Mouse (Mus musculus) C3H10T1/2 (cell line): ENCODE data around the gene Rhebl1. TPM values are rescaled to one million over a fixed set of nuclear protein-coding genes. Genes with fewer than 3 reads are reported as not detected.

ENCODE experiments used
- polyA plus RNA-seq, 2 experiments: library from polyadenylated mRNA; unstranded; fragments of >200 nt; fragmentation: generic; extraction: Trizol; gene quantifications; one replicate each; pipeline ENCODE4 v1.2.1; 2012; ENCODE audit warnings: missing spikeins in 2 of 2

Gene Rhebl1
- 1 to 10 TPM; 6.0 to 7.9 TPM for polyA plus RNA-seq

DNA sequence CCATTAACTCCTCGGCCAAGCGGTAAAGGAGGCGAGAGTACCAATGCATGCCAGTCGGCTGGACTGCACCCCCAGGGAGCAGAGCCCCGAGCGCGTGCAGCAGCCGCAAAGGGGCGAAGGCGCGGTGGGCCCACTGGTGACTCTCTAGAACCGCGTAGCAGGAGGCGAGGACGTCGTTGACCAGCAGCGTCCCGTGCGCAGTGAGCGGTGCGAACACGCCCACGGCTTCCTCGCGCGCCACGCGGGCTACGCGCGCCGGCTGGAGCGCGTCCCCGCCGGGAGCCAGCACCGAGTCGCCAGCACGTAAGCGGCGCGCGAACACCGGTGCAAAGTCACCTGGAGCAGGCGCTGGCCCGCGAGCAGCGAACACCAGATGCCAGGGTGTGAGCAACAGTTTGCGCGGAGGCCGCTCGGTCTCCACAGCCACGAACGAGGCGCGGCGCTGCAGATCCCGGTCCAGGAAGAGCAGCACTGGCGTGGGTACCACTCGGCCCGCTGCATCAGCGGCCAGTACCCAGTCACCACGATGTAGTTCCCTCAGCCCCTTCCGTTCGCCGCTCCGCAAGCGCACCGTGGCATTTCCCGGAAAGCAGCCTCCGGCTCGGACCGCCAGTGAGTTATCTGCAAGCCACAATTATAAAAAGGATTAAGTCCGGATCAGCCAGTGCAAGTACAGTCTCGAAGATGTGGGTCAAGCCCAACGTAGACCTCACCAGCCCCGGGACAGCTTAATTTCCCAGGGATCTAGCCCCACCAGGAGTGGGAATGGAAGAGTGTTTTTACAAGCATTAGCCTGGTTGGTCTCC is at the start of gene Rhebl1:
Gene Rhebl1 (minus strand): TSS at position 601 of the 806 bp plus-strand sequence.

DNA sequence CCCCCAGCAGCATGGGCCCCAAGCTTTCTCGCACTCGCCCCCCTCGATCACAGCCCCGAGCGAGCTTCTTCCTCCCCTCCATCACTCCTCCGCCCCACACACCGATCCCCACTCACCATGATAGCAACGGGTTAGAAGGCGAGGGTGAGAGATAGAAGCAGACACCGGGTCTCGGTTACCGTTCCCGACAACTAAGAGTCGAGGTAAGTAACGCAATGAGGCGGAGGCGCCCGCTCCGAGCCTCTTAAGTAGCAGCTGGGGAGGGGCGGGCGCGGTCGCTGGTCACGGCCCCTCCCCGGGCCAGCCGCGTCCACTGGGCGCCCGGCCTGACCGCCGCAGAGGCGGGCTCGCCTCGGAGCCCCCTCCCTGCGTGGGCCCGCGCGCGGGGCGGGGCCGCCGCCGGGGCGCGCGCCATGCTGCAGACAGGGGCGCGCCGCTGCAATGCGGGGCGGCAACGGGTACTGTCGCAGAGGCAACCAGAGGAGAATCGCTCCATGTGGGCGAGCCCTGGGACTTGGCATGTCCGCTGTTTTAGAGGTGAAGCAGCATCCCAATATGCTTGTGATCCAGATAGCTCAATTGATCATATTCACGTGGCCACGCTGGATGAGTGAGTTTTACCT is 40.0 kb upstream of the Rhebl1 start, which contains the start of gene Tuba1b:
Gene Tuba1b (minus strand): TSS at position 349 of the 623 bp plus-strand sequence.

DNA sequence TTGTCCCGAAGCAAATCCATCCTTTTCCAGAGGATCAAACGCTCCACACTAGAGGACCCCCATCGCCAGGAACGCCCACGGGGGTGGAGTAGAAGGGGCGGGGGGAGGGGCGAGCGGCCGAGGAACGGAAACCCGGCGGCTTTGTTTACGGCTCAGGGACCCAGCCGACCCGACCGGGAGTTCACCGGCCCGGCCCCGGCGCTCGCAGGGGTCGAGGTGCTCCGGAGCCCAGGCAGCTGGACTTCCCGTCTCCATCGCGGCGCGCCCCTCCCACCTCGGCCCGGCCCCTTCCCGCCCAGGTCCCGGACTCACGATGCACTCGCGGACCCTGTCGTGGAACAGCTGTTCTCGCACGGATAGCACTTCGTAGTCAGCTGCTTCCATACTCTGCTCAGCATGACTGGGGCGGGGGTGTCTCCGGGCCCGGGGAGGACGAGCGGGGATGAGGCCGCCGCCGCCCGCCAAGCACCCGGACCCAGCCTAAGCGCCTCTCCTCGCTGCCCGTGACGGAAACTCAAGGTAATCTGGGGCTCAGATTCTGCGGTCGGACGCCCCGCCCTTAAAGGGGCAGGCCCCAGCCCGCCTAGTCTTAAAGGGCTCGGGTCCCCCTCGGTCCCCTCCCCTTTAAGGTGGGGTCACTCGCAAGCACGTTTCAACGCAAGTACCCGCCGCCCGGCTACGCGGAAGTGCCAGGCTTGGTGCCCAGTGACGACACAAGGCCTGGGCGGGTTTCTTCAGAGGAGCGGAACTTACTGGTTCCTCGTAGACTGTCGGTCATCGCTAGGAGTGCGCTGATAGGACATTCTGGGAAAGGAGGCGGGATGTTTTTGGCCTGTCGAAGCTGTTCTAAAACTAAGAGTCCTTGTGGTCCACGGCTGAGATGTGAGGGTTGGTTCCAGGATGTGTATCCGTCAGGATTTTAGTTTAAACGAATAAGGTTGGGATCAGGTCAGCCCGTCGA is 23.5 kb upstream of the Rhebl1 start, which contains the start of gene Lmbr1l:
Gene Lmbr1l (minus strand): TSS at position 694 of the 961 bp plus-strand sequence.

DNA sequence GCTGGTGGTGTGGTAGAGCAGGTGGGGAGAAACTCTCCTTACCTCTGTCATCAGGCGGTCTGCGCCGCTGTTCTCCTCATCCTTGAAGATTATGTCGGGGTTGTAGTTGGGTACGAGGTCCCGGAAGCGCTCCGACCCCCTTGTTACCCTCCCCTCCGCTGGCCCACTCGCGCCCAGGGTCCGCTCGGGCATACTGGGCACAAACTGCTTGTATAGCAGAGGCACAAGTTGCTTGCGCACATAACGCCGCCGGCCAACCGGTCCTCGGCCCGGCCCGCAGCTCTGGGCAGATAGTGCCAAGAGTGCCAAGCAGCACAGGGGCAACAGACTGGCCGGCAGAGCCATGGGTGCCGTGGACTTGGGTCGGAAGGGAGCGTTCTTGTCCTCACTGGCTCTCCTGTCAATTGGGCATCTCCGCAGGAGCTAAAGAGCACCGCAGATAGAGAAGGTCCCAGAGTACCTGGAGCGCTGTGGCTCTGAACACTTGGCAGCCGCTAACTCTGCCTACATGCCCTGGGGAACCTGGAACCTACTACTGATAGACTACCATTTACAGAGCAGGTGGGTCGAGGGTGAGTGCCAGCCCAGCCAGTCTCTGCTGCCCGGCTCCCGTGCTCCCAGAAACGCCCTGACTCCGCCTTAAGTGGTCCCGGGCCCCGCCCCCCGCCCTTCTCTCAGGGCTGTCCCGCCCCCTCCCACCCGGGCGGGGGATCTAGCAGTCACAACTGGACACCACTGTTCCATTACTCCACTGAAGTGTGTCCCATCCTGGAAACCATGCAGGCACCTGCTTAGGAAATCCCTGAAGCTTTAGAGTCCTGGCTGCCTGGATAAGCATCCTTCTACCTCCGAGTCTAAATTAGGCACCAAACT is 3.8 kb upstream of the Rhebl1 start, which contains the start of gene Dhh:
Gene Dhh (minus strand): TSS at position 613 of the 873 bp plus-strand sequence.

DNA sequence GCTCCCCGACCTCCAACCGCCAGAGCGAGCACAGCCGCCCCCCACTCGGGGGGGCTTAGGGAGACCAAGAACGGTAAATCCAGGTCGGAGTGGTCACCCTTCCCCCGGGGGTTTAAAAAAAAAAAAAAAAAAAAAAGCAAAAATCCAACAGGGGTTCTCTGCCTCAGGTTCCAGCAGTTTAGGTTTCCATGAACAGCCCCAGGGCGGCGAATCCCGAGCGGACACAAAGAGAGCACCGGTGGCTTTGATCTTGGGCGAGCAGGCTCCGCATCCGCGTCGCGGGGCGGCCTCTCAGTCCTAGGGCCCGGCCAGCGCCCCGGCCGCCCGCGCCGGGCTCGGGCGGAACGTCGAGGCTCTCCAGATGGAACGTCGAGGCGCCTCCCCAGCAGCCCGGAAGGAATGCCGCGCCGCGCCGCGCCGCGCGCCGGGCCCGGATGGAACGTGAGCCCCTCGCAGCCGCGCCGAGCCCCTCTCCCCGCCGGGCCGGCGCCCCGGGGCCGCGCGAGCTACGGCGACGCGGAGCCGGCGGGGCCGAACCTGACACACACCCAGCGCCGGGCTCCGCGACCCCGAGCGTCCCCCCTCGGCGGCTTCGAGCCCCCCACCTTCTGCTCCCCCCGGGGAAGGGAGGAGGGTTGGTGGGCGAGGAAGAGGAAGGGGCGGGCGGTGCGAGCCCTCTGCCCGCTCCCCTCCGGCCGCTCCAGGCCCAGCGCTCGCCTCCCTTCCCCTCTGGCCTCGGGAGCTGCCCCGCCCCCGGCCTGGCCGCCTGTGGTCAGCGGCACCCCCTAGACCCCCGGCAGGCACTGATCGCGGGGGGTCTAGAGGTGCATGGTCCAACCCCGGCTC is 23.0 kb downstream of the Rhebl1 start, which contains the start of gene Kmt2d:
Gene Kmt2d (minus strand): TSS at position 135 of the 846 bp plus-strand sequence.

DNA sequence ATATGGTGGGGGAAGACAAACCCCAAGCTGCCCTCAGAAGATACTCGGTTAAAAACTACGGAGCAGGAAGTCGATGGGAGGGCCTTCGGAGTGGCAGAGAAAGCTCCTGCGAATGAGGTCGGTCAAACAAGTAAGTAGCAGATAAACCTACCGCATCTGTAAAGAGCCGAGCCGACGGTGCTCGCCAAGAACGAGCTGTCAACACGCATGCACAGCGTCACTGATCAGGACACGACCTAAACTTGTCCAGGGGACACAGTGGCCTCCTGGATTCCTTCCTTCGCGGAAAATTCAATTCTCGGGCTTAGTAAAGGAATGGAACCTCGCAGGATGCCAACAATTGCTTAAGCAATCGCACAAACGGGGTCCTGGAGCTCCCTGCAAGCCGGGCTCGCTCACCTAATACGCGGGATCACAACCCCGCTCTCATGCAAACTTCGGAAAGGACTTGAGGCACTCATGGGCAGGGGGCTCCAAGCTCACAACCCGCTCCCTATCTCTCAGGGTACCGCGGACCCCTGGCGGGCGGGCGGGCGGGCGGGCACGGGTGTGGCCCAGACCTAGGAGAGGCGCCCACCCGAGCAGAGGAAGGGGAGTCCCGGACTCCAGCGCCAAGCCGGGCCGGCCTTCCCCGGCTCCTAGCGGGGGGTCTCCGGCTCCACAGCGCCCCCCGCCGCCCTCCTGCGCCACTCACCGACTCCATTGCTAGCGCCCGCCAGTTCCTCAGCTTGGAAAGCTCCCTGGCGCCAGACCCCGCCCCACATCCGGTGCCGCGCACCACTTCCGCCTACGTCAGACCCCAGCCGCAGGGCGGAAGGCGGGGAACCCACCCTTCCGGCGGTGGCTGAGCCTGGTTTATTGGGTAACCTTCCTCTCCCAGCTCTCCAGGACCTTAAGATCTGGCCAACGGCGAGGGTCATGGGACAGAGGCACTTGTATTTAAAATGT is 63.3 kb downstream of the Rhebl1 start, which contains the start of gene Prkag1:
Gene Prkag1 (minus strand): TSS at position 786 of the 948 bp plus-strand sequence.

Other genes starting within 250 kb of the Rhebl1 start
- 10 to 100 TPM; 22.9 to 83.0 TPM for gene Ddx23, start 231.6 kb downstream of the Rhebl1 start, polyA plus RNA-seq
- gene Rnd1, start 217.1 kb downstream of the Rhebl1 start, polyA plus RNA-seq = 10 to 100 TPM in 1 of 2 experiments, 1 to 10 TPM in 1; 9.0 to 10.5 TPM
- 1 to 10 TPM in 1 of 2 experiments, under 1 TPM in 1; 0.59 to 4.3 TPM for gene Ccdc65, start 186.3 kb downstream of the Rhebl1 start, polyA plus RNA-seq
- 100 to 1,000 TPM; 121 to 127 TPM for gene Fkbp11, start 166.3 kb downstream of the Rhebl1 start, polyA plus RNA-seq
- 100 to 1,000 TPM in 1 of 2 experiments, 10 to 100 TPM in 1; 39.1 to 104 TPM for gene Arf3, start 131.3 kb downstream of the Rhebl1 start, polyA plus RNA-seq
- gene Wnt10b, start 116.4 kb downstream of the Rhebl1 start, polyA plus RNA-seq = 1 to 10 TPM in 1 of 2 experiments, under 1 TPM in 1; 0.04 to 1.3 TPM
- gene Wnt1, start 104.7 kb downstream of the Rhebl1 start, polyA plus RNA-seq = under 1 TPM; 0.01 to 0.04 TPM
- gene Ddn, start 85.0 kb downstream of the Rhebl1 start, polyA plus RNA-seq = under 1 TPM; 0.01 to 0.15 TPM
- 100 to 1,000 TPM in 1 of 2 experiments, 10 to 100 TPM in 1; 90.5 to 115 TPM for gene Prkag1, start 63.0 kb downstream of the Rhebl1 start, polyA plus RNA-seq
- gene Kmt2d, start 23.3 kb downstream of the Rhebl1 start, polyA plus RNA-seq = 10 to 100 TPM in 1 of 2 experiments, 1 to 10 TPM in 1; 1.5 to 24.2 TPM
- under 1 TPM in 1 of 2 experiments, not detected in 1; 0.04 TPM for gene Dhh, start 4.0 kb upstream of the Rhebl1 start, polyA plus RNA-seq
- gene Lmbr1l, start 23.7 kb upstream of the Rhebl1 start, polyA plus RNA-seq = 10 to 100 TPM in 1 of 2 experiments, 1 to 10 TPM in 1; 6.6 to 38.9 TPM
- 1,000 to 10,000 TPM; 2,359 to 4,763 TPM for gene Tuba1b, start 40.0 kb upstream of the Rhebl1 start, polyA plus RNA-seq
- gene Gm49450, start 59.0 kb upstream of the Rhebl1 start, polyA plus RNA-seq = under 1 TPM in 1 of 2 experiments, not detected in 1; 0.13 TPM
- 1,000 to 10,000 TPM; 1,679 to 1,913 TPM for gene Tuba1a, start 59.2 kb upstream of the Rhebl1 start, polyA plus RNA-seq
- 100 to 1,000 TPM; 620 to 688 TPM for gene Tuba1c, start 135.4 kb upstream of the Rhebl1 start, polyA plus RNA-seq
- under 1 TPM; 0.44 to 0.53 TPM for gene Prph, start 160.6 kb upstream of the Rhebl1 start, polyA plus RNA-seq
- 10 to 100 TPM; 27.9 to 64.9 TPM for gene Troap, start 180.0 kb upstream of the Rhebl1 start, polyA plus RNA-seq
- gene C1ql4, start 193.3 kb upstream of the Rhebl1 start, polyA plus RNA-seq = under 1 TPM; 0.14 to 0.84 TPM
- gene Dnajc22, start 198.6 kb upstream of the Rhebl1 start, polyA plus RNA-seq = 1 to 10 TPM in 1 of 2 experiments, under 1 TPM in 1; 0.62 to 1.9 TPM
- gene Spats2, start 231.4 kb upstream of the Rhebl1 start, polyA plus RNA-seq = 10 to 100 TPM in 1 of 2 experiments, 1 to 10 TPM in 1; 5.1 to 27.2 TPM